Mouse (Mus musculus) brain, embryonic 14.5 days (tissue): ENCODE results near the gene Erf.

Experiments used
- CTCF ChIP-seq: fragments of 200-500 bp; IDR thresholded peaks from 2 replicates; pipeline ENCODE4 v1.5.1; 2012; ENCODE audit warnings: inconsistent platforms, mild to moderate bottlenecking, moderate library complexity, borderline replicate concordance; ENCODE audit not compliant: insufficient read depth, insufficient read length; ENCODE audit errors: extremely low read depth
- POLR2A ChIP-seq: fragments of 200-500 bp; IDR thresholded peaks from 2 replicates; pipeline ENCODE4 v1.6.1; 2012; ENCODE audit warnings: mild to moderate bottlenecking, inconsistent platforms, borderline replicate concordance; ENCODE audit not compliant: poor library complexity, insufficient read depth, insufficient read length, severe bottlenecking; ENCODE audit errors: extremely low read depth

- TF ChIP-seq POLR2A (no peak), CTCF (no peak)
Observed at GRCm38 (mm10) chr7:25269029-25269428, 18.5 kb upstream of the Erf start.
